Mouse (Mus musculus): ENCODE measurements at regions not wholly inside any gene's neighbourhood (a gene's known extent, or its start where the extent isn't known, plus 50 kb on each side); places are given as distances from the start of the nearest gene placed in this dataset.

DNA sequence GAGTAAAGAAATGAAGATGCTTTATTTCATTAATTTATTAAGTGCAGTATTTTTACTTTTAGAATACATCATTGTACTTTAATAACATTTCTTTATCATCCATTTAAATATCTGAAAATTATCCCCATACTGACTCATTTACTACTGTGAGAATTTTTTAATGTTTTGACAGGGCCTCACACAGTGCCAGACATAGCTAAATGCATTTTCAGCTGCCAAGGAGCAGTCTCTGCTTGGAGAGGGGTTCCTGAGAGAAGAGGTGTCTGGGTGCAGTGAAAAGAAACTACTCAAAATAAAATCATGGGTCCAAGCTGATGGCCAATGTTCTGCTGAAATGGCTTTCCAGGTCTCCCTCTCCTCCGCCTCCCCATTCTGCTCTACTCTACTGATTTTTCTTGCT is 1116.3 kb upstream of the Ppp6c start:
- CTCF ChIA-PET, result no interaction called here

DNA sequence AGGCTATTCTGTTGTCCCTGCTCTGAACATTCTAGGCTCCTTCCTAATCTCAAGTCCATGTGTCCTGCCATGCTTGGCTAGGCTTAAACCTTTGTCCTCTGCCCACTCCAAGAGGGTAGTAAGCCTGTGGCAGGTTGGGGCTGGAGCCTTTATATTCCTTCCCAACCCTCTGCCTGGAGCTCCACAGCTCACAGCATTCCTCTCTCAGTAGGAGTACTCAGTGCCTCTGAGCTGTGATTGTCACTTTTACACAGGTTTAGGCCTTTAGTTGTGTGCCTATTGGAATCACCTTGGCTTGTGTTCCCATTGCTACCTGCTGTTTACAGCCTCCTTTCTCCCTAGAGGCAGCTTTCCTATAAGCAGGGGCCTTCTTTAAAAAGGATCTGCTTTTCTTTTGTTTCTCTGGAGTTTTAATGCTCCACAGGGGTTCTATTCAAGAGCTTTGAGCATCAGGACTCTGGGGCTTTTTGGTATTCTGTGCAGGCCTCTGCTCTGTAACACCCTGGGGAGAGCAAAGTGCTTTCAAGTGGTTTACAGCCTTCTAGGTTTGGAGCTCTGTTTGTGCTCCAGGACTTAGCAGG is 1106.1 kb upstream of the Ppp6c start:
- CTCF ChIA-PET, result no interaction called here

DNA sequence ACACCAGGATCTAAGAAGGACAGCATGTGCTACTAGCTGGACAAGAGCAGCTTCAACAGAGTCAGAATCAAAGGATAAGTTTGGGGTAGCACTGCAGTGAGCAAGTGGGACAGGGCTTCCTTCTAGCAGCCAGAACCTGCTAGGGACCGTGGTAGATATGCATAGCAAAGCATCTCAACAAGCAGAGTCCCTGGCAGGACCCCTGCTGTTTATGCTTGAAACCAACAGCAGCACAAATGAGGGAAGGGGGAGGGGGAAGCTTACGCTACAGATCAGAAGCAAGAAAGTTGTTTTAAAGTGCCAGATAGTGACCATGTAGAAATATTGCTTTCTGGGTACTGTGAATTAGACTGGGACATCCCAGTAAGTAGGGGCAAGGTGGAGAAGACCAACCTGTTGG is 1095.3 kb upstream of the Ppp6c start:
- CTCF ChIA-PET, result interaction anchor here (0.7 kb wide), 1 partner anchor 210 kb away, joined by 3 read pairs; no protein-coding TSS in a partner anchor

DNA sequence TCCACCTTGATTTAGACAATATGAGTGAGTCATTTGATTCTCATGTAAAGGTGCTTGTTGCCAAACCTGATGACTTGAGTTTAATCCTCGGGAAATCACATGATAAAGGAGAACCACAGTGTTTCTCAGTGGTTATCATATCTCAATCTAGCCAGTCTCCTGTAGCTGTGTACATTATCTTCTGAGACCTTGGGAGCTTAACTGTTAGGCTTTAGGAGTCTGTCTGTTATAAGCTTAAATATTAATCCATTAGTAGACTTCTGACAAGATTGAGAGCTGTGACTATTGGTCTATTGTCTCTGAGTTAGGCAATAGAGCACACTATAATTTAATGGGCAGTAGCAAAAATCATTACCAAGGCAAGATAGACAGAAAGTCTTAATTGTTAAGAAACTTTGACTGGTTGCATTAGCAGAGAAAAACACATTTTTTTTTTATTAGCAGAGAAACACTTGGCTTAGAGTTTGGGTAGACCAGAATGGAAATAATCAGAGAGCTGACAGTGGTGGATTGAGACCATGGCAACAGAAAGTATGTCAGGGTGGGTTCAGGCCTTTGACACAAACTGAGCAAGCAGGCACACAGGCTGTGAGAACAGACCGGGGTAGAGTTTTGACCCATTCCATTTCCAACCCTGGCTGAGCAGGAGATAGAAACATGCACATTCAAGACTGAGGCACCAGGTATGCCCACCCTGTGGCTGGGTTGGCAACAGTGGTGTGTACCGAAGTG is 1094.6 kb upstream of the Ppp6c start:
- CTCF ChIA-PET, result interaction anchor here (0.7 kb wide), 1 partner anchor 209 kb away, joined by 3 read pairs; no protein-coding TSS in a partner anchor

Data from spleen, embryonic (tissue).